Mouse (Mus musculus) CH12.LX (cell line): ENCODE measurements around the gene Sectm1b. TPM values are rescaled to one million over a fixed set of nuclear protein-coding genes. Genes with fewer than 3 reads are reported as not detected.

Source experiments
- DNase-seq: peaks from one replicate; pipeline ENCODE4 v3.0.0-alpha.2; 2013; ENCODE audit errors: extremely low read depth
- H3K27ac ChIP-seq: 2 replicates; pipeline ENCODE4 v1.5.1; 2012; ENCODE audit warnings: low read depth, mild to moderate bottlenecking, control low read depth, moderate library complexity; ENCODE audit not compliant: insufficient read depth
- H3K27me3 ChIP-seq: replicated peaks from 2 replicates; pipeline ENCODE3; 2012; ENCODE audit warnings: inconsistent platforms
- H3K36me3 ChIP-seq, 2 experiments: replicated peaks in 1 of 2; 2 replicates each; pipeline versions ENCODE3 to v1.6.1; 2012; ENCODE audit warnings: inconsistent platforms in 1 of 2, low read length in 1 of 2, mild to moderate bottlenecking in 1 of 2, mixed read lengths in 1 of 2, moderate library complexity in 1 of 2; ENCODE audit not compliant: control insufficient read depth in 1 of 2, insufficient read depth in 1 of 2
- H3K4me1 ChIP-seq, 2 experiments: 2 replicates each; pipeline ENCODE4 v1.6.1; 2012; ENCODE audit warnings: inconsistent platforms in 1 of 2, moderate library complexity in 1 of 2; ENCODE audit not compliant: insufficient read depth in 2 of 2, control insufficient read depth in 1 of 2
- H3K4me2 ChIP-seq: 2 replicates; pipeline ENCODE4 v1.6.1; 2012; ENCODE audit warnings: low read depth, mild to moderate bottlenecking, control low read depth; ENCODE audit not compliant: poor library complexity, insufficient read depth, severe bottlenecking
- H3K4me3 ChIP-seq, 3 experiments: fragments of 150-350 bp in 1 of 3; sonication (generic) in 1 of 3; replicated peaks in 1 of 3; 2 replicates each; pipeline versions ENCODE3 to v1.5.1; 2011 to 2012; ENCODE audit warnings: low read depth in 2 of 3, low read length in 2 of 3, mild to moderate bottlenecking in 2 of 3, moderate library complexity in 2 of 3, control low read depth in 1 of 3, improper control_type of control experiment in 1 of 3, inconsistent platforms in 1 of 3, mixed read lengths in 1 of 3; ENCODE audit not compliant: poor library complexity in 1 of 3
- H3K79me2 ChIP-seq: replicated peaks from 2 replicates; pipeline ENCODE4 v1.6.1; 2012; ENCODE audit warnings: mild to moderate bottlenecking, moderate library complexity; ENCODE audit not compliant: control insufficient read depth, poor library complexity, insufficient read depth, severe bottlenecking; ENCODE audit errors: extremely low read depth
- H3K9ac ChIP-seq: 2 replicates; pipeline ENCODE4 v1.6.1; 2012; ENCODE audit warnings: low read depth, mild to moderate bottlenecking, control low read depth, moderate library complexity; ENCODE audit not compliant: insufficient read depth
- H3K9me3 ChIP-seq: replicated peaks from 2 replicates; pipeline ENCODE3; 2012; ENCODE audit warnings: low read length, inconsistent platforms, mixed read lengths
- CTCF ChIP-seq, 2 experiments: IDR thresholded peaks in 1 of 2; conservative IDR thresholded peaks in 1 of 2; 2 replicates each; pipeline ENCODE4 v1.5.1; 2011 to 2012; ENCODE audit warnings: low read depth in 2 of 2, low read length in 2 of 2, improper control_type of control experiment in 1 of 2, inconsistent platforms in 1 of 2, mild to moderate bottlenecking in 1 of 2, moderate library complexity in 1 of 2
- E2F4 ChIP-seq: IDR thresholded peaks from 2 replicates; pipeline ENCODE4 v1.6.1; 2011; ENCODE audit warnings: low read depth, low read length, improper control_type of control experiment; ENCODE audit not compliant: insufficient replicate concordance
- ETS1 ChIP-seq: conservative IDR thresholded peaks from 2 replicates; pipeline ENCODE4 v1.6.1; 2012; ENCODE audit warnings: low read depth, mild to moderate bottlenecking, inconsistent platforms, low read length, improper control_type of control experiment, moderate library complexity
- HCFC1 ChIP-seq: IDR thresholded peaks from 2 replicates; pipeline ENCODE4 v1.6.1; 2012; ENCODE audit warnings: low read depth, mild to moderate bottlenecking, inconsistent platforms, low read length, improper control_type of control experiment
- IRF4 ChIP-seq: IDR thresholded peaks from 2 replicates; pipeline ENCODE4 v1.6.1; 2014; ENCODE audit warnings: low read depth, mild to moderate bottlenecking, inconsistent platforms, low read length, improper control_type of control experiment
- JUN ChIP-seq: IDR thresholded peaks from 2 replicates; pipeline ENCODE4 v1.6.1; 2011; ENCODE audit warnings: low read depth, mild to moderate bottlenecking, low read length, improper control_type of control experiment, moderate library complexity; ENCODE audit not compliant: insufficient read depth
- JUND ChIP-seq: conservative IDR thresholded peaks from 2 replicates; pipeline ENCODE4 v1.6.1; 2011; ENCODE audit warnings: low read depth, low read length, improper control_type of control experiment
- KAT2A ChIP-seq: IDR thresholded peaks from 2 replicates; pipeline ENCODE4 v1.6.1; 2012; ENCODE audit warnings: low read length, improper control_type of control experiment, inconsistent platforms; ENCODE audit not compliant: insufficient replicate concordance
- MAFK ChIP-seq: IDR thresholded peaks from 2 replicates; pipeline ENCODE4 v1.6.1; 2011; ENCODE audit warnings: low read length, improper control_type of control experiment; ENCODE audit not compliant: insufficient replicate concordance
- MAX ChIP-seq: IDR thresholded peaks from 2 replicates; pipeline ENCODE4 v1.6.1; 2011; ENCODE audit warnings: low read length, improper control_type of control experiment
- MEF2A ChIP-seq: IDR thresholded peaks from 2 replicates; pipeline ENCODE4 v1.6.1; 2014; ENCODE audit warnings: low read depth, mild to moderate bottlenecking, inconsistent platforms, low read length, improper control_type of control experiment, borderline replicate concordance
- MYC ChIP-seq: IDR thresholded peaks from 2 replicates; pipeline ENCODE4 v1.6.1; 2011; ENCODE audit warnings: low read depth, mild to moderate bottlenecking, improper control_type of control experiment, low read length
- NELFE ChIP-seq: IDR thresholded peaks from 2 replicates; pipeline ENCODE4 v1.6.1; 2011; ENCODE audit warnings: low read depth, low read length, improper control_type of control experiment
- POLR2A ChIP-seq: IDR thresholded peaks from 2 replicates; pipeline ENCODE4 v1.6.1; 2011; ENCODE audit warnings: low read depth, mild to moderate bottlenecking, improper control_type of control experiment, low read length
- SIN3A ChIP-seq: IDR thresholded peaks from 2 replicates; pipeline ENCODE4 v1.6.1; 2012; ENCODE audit warnings: low read length, improper control_type of control experiment, inconsistent platforms
- TCF12 ChIP-seq: IDR thresholded peaks from 2 replicates; pipeline ENCODE4 v1.6.1; 2014; ENCODE audit warnings: low read depth, mild to moderate bottlenecking, inconsistent platforms, low read length, improper control_type of control experiment
- UBTF ChIP-seq: IDR thresholded peaks from 2 replicates; pipeline ENCODE4 v1.6.1; 2012; ENCODE audit warnings: low read depth, mild to moderate bottlenecking, inconsistent platforms, low read length, improper control_type of control experiment, moderate library complexity
- ZC3H11A ChIP-seq: IDR thresholded peaks from 2 replicates; pipeline ENCODE4 v1.6.1; 2012; ENCODE audit warnings: low read depth, mild to moderate bottlenecking, inconsistent platforms, low read length, improper control_type of control experiment
- ZKSCAN1 ChIP-seq: IDR thresholded peaks from 2 replicates; pipeline ENCODE4 v1.6.1; 2012; ENCODE audit warnings: low read depth, inconsistent platforms, low read length, improper control_type of control experiment, borderline replicate concordance
- ZMIZ1 ChIP-seq: IDR thresholded peaks from 2 replicates; pipeline ENCODE4 v1.6.1; 2012; ENCODE audit warnings: low read depth, mild to moderate bottlenecking, inconsistent platforms, low read length, improper control_type of control experiment
- ZNF384 ChIP-seq: IDR thresholded peaks from 2 replicates; pipeline ENCODE4 v1.6.1; 2012; ENCODE audit warnings: low read depth, low read length, improper control_type of control experiment, inconsistent platforms
- dilution Hi-C: fragments of 300-500 bp; cut with MboI; formaldehyde crosslinking; loops from 2 replicates; pipeline ENCODE4 v1.14.3; 2020; ENCODE audit warnings: low sequenced_read_pairs; ENCODE audit not compliant: extremely low pct_unique_long_range_greater_than_20kb, extremely low pct_ligation_motif_present
- in situ Hi-C: fragments of 300-500 bp; cut with MboI; formaldehyde crosslinking; loops from 3 replicates; pipeline ENCODE4 v1.14.3; 2019; ENCODE audit warnings: low sequenced_read_pairs, low pct_ligation_motif_present, low pct_unique_long_range_greater_than_20kb, mixed read lengths
- polyA plus RNA-seq: library from polyadenylated mRNA; unstranded; fragments of >175 nt; gene quantifications from 2 replicates; pipeline ENCODE4 v1.2.1, GENCODE M21; 2012; ENCODE audit warnings: low read depth; ENCODE audit not compliant: insufficient read length
- total RNA-seq, 2 experiments: library from RNA; depleted of rRNA; stranded (reverse); fragments of 300-350 nt in 1 of 2; fragments of >200 nt in 1 of 2; gene quantifications; 2 replicates each; pipeline ENCODE4 v1.2.3; 2012 to 2014

Sectm1b gene
- total and polyA plus RNA-seq, 3 experiments = not detected

DNA sequence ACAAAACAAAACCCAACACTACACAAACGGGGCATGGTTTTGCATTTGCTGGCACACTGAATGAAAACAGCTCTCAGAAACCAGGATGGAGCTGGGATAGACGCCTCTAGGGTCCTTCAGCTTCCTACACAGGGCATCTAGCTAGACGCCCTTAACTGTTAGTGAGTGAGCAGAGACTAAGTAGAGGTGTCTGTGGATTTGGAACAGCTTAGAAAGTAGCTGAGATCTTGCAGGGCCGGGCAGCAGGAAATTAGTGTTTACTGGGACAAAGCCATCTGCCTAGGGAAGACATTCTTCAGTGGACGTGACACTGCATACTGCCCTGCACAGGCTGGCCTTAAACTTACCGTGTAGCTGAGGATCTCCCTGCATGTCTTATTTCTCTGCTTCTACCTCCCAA lies 47.9 kb downstream of the Sectm1b start:
- TF ChIP-seq SIN3A (no peak), JUND (no peak), MAFK (no peak), ZMIZ1 (no peak), E2F4 (no peak), HCFC1 (no peak), CTCF (conservative IDR thresholded peaks at IDR 0.05 in 1 of 2, IDR thresholded peaks at IDR 0.05 in 1 of 2; ENCODE audit: low read depth in 2 of 2, low read length in 2 of 2) (no peak), MAX (no peak), JUN (no peak), ZNF384 (no peak), MYC (no peak), NELFE (no peak), ZKSCAN1 (no peak), KAT2A (no peak)
- dilution Hi-C loops = no loop called here

DNA sequence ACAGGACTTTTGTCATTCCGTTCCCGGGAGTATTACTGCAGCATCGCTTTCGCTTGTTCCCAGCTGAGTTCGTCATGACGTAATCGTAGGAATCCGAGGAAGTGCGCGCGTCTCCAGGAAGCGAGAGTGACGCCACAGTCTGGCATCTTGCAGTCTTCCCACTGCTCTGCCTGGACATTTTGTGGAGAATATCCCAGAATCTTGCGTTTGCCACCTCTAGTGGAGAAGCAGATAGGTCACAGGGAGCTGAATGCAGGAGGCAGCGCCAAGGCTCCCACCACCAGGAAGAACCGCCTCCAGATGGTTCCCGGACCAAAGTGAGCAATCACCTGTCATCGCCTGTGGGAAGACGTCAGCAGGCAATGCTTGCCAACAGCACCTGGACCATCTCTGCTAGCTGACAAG lies 48.5 kb downstream of the Sectm1b start:
- H3K4me2 ChIP-seq = no peak overlapping the region
- dilution Hi-C loops (no loop called here), in situ Hi-C loops (loop anchor here (5.0 kb wide), 1 partner anchor 37 kb away; no protein-coding TSS in a partner anchor)

More for the DNA sequence above, 47.9 kb downstream of the Sectm1b start:
- Histone ChIP-seq H3K36me3 (no peaks in the 10 kb centered on the region), H3K79me2 (no peaks in the 10 kb centered on the region), H3K9ac (no peak overlapping the region), H3K4me2 (no peak overlapping the region), H3K27ac (no peak overlapping the region), H3K4me3 (no peak overlapping the region), H3K27me3 (peaks cover 16% of the 10 kb centered on the region), H3K9me3 (no peaks in the 10 kb centered on the region), H3K4me1 (peaks cover 0 to 6% of the 10 kb centered on the region in 2 experiments; a peak in 2 of 4 replicates)
- DNase-seq = no peak
- in situ Hi-C loops = loop anchor here (5.0 kb wide), 1 partner anchor 37 kb away; no protein-coding TSS in a partner anchor

More for the DNA sequence above, 48.5 kb downstream of the Sectm1b start:
- TF ChIP-seq MEF2A (no peak), POLR2A (no peak), ZC3H11A (no peak), UBTF (no peak), ZNF384 (no peak), ZKSCAN1 (no peak), ETS1 (no peak), E2F4 (no peak), MAFK (no peak), CTCF (conservative IDR thresholded peaks at IDR 0.05 in 1 of 2, IDR thresholded peaks at IDR 0.05 in 1 of 2; ENCODE audit: low read depth in 2 of 2, low read length in 2 of 2) (no peak), ZMIZ1 (no peak), NELFE (no peak), IRF4 (no peak), TCF12 (no peak)
- TF ChIP-seq, all 38 proteins: peak for 0
- Histone ChIP-seq H3K27me3 (peaks cover 16% of the 10 kb centered on the region), H3K9me3 (no peaks in the 10 kb centered on the region), H3K9ac (no peak overlapping the region), H3K27ac (no peak overlapping the region), H3K4me1 (peaks cover 0 to 5% of the 10 kb centered on the region in 2 experiments; a peak in 2 of 4 replicates), H3K4me3 (no peak overlapping the region), H3K79me2 (no peaks in the 10 kb centered on the region), H3K36me3 (no peaks in the 10 kb centered on the region)
- DNase-seq = no peak
